Mouse (Mus musculus): ENCODE data around the gene Mpi.

Mpi gene

DNA sequence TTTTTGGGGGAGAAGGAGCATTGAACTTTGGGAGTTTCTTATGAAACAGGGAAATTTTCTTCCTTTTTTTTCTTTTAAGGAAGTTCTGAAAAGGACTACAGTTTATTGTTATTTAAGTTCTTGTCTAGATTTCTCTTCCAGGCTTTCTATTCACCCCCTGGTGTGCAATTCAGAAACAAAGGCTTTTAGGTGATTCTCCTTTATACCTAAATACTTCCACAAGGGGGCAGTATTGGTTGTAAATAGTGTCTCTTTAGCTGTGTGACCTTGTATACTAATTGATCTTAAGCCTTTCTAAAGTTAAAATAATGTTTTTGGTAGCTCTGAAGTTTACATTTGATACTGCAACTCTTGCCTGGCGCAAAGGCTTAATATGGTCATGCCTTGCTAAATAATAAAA lies 28.8 kb downstream of the Mpi start:
- peak; percentile 67 for DNase-seq (ENCODE audit: low read depth, low spot score)

DNA sequence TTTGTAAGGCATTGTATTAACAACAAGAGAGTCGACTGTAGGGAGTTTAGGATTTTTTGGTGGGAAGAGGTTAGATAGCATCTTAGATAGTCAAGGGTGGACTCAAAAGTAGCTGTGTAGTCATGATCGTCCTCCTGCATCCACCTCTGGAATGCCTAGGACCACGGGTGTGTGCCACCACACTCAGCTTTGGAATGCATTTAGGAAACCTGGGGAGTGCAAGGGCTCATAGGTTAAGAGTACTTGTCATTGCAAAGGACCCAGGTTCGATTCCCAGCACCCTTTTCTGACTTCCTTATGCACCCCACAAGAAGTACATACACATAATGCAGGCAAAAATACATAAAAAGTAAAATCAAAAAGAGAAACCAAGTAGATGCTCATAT lies 29.7 kb downstream of the Mpi start:
- no peak for DNase-seq (ENCODE audit: low read depth, low spot score)

DNA sequence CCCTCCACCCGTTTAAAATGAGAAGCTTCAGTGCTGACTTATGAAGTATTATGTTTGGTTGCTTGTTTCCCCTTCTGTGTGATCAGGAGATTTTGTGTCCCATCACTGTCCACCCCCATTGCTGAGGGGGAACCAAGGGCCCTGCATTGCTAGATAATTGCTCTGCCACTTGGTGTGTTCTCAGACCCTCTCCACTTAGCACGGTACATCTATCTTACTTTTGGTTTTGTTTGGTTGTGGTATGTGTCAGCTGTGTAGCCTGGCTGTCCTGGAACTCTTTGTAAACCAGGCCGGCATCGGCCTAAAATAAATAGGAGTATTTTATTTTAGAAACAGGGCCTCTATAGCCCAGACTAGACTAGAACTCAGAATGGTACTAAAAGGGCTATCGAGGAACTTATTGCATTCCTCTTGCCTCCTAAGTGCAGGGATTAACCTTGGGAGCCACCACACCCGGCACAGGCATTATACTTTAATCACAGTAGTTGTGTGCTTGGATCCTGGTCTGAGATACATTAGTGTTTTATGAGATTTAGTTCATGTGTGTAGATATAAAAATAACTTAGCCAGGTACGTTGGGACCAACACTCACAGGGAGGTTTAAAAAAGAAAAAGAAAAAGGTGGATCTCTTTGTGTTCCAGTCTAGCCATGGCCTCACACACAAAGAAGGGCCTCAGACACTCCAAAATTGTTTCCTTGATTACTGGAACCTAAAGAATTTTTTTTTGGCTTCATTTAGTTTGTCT lies 30.3 kb downstream of the Mpi start:
- no peak for DNase-seq (ENCODE audit: low read depth, low spot score)

DNA sequence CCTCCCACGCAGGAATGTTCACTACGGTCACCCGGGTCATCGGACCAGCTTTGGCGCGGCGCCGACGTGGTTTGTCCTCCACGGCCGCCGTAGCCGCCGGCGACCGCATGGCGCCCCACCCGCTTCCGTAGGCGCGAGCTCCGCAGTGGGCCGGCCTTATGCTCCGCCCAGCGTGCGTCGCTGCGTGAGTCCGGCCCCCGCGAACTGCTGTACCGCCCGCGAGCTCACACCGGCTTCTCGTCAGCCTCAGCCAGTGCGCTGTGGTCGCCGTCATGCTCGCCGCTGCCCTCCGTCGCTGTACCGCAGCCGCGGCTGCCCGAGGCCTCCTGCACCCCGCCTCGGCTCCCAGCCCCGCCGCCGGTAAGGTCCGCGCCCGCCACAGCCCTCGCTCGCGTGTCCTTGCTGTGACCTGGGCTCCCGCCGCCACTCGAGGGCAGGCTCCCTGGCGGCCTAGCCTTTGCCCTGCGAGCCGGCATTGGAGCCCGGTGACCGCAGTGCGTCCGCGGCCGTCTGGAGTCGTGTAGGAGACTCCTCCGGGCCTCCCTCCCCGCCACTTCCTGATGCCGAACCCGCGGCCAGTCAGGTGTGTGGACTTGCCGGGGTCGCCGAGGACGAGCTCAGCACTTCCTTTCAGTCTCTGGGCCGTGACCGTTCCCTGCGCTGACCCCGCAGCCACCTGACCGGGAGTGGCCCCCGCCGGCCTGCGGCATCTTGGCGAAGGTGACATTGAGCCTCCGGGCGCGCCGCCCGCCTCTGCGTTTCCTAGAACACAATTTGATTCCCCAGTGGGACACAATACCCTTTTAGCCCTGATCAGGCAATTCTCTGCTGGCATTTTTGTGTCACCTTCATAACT lies 31.3 kb downstream of the Mpi start, which contains the start of gene Cox5a:
Gene Cox5a (plus strand): TSS at position 219 of the 856 bp plus-strand sequence.
- DNase-seq (ENCODE audit: low read depth, low spot score), result peak; percentile 95

- no peak for DNase-seq (ENCODE audit: low read depth, low spot score)
Measured at GRCm38 (mm10) chr9:57520375-57521055, 32.0 kb downstream of the Mpi start.

GRCm38 (mm10) chr9:57517113-57517512 lies 35.5 kb downstream of the Mpi start:
- DNase-seq (ENCODE audit: low read depth, low spot score), result peak; percentile 75

- DNase-seq (ENCODE audit: low read depth, low spot score), result no peak
Measured at GRCm38 (mm10) chr9:57510577-57510976, 42.0 kb downstream of the Mpi start.

DNA sequence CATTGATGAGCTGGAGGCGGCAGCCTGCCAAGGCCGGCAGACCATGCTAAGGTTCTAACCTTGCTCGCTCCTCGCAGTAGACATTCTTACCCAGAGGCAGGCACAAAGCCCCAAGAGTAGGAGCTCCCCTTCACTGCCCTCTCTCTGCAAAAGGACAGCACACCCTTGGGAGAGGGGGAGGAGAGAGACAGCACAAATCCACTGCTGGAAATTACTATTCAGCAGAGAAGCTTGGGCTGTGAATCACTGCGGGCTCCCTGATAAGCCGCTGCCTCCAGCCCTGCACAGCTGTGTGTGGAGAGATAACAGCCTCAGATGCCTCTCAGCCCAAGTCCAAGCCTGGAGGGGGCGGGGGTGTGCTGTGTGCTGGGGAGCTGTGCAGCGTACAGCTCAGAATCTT lies 46.9 kb downstream of the Mpi start:
- DNase-seq (ENCODE audit: low read depth, low spot score), result no peak

DNA sequence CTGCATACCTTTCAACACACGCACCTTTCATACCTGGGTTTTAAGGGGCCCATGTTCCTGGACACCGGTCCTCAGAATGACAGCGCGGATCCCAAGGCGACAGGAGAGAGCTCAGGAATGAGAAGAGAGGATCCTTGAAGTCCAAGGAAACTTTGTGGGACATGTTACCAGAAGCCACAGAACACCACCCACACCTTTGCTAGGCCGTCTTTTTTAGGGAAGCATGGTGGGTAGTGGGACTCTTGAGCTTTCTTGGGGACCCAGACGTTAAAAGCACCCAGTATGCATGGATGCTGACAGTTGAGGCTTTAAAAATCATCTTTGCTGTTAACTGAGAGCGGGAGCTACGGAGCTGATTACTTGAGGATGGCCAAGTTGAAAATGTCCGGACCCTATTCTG lies 47.7 kb downstream of the Mpi start:
- no peak for DNase-seq (ENCODE audit: low read depth, low spot score)

DNA sequence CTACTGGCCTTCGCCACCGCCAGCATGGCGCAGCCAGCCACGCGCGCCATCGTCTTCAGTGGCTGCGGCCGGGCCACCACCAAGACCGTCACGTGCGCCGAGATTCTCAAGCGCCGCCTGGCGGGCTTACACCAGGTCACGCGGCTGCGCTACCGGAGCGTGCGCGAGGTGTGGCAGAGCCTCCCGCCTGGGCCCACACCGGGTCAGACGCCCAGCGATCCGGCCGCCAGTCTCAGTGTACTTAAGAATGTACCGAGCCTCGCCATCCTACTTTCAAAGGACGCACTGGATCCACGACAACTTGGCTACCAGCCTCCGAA lies 48.2 kb downstream of the Mpi start:
- peak; percentile 60 for DNase-seq (ENCODE audit: low read depth, low spot score)

- no peak for DNase-seq (ENCODE audit: low read depth, low spot score)
Measured at GRCm38 (mm10) chr9:57503622-57504380, 48.8 kb downstream of the Mpi start, which contains the start of gene Rpp25. Gene Rpp25 (plus strand): TSS chr9:57504026.

DNA sequence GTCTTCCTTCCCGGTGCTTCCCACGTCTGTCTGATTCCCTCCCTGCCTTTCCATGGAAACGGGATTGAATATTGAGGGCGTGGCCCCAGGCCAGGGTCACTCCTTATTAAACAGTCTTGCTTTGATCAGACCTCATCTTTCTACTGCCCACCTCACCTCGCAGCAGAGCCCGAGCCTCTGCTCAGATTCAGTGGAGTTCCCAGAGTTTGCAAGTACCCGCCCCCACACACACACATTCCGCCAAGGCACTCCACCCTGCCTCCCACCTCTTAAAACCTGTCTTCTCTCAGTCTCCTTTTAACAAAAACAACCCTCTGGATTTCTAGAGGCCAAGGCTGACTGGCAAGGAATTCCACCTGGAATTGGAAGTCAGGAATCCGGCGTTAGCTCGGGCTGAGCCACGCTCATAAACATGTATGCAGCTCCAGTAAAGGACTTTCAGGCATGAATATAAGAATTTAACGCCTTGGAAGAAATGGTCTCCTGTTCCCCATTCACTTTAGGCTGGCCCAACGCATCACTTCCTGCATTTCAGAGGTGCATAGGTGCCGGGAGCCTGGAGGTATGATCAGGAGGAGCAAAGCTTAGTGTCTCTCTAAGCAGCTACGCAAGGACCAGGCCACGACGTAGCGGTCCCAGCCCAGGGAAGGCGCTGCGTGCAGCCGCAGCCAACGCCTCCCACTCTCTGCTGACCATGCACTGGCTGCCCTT lies 49.5 kb downstream of the Mpi start:
- no peak for DNase-seq (ENCODE audit: low read depth, low spot score)

DNA sequence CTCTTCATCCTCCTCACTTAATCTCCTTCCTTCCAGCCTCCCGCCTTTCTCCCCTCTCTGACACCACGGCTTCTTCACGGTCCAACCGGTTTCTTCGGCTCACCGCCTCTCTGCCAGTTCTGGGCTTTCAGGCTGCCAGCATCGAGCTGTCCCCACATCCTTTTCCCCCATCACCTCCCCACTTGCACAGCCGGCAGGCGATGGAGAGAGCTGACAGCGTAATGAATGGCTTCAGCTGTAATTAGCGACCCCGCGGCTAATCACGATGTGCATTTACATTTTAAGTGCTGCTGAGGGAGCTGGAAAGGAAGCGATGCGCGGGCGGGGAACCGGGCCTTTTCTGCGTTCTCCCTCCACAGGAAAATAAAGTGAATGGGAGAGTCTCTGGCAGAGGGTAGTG lies 50.7 kb downstream of the Mpi start:
- DNase-seq (ENCODE audit: low read depth, low spot score), result no peak

DNA sequence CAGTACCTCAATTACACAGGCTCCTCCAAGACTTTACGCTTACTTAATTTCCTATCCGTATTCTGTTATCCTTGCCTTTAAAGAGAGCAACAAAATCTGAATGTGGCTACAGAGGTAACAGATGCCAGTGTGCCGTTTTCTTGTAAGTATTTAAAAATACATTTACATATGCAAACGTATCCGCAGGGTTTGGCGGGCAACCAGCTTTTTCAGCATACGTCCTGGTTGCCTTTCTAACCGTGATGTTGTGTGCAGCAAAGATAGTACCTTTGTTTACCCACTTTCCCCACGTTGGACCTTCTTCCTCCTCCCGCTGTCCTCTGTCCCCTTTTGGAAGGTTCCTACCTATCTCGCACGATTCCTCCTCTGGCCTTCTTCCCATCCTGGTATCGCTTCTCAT lies 51.1 kb downstream of the Mpi start:
- DNase-seq (ENCODE audit: low read depth, low spot score), result no peak

GRCm38 (mm10) chr9:57498536-57498935 lies 54.0 kb downstream of the Mpi start:
- no peak for DNase-seq (ENCODE audit: low read depth, low spot score)

- no peak for DNase-seq (ENCODE audit: low read depth, low spot score)
Measured at GRCm38 (mm10) chr9:57497236-57497635, 55.3 kb downstream of the Mpi start.

- DNase-seq (ENCODE audit: low read depth, low spot score), result no peak
Measured at GRCm38 (mm10) chr9:57494970-57495369, 57.6 kb downstream of the Mpi start.

Measured in mesoderm, embryonic 11.5 days (tissue).